Mouse (Mus musculus): ENCODE results near the gene Scamp3. TPM values are rescaled to one million over a fixed set of nuclear protein-coding genes. Genes with fewer than 3 reads are reported as not detected.

Scamp3 gene
- polyA plus RNA-seq, 1 experiment from 2014 or later = 90.5 TPM

DNA sequence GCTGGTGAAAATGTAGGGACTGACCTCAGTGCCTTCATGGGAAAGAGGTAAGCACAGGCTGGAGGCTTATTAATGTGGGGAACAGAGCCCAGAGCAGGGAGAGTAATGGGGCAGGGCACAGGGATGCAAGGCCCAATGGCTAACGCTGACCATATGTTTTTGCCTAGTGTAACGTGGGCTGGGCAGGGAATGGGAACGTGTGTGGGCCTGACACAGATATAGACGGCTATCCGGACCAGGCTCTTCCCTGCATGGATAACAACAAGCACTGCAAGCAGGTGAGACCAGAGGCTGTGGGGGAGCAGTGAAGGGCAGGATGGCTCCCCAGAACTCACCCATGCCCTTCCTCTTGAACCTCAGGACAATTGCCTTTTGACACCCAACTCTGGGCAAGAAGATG is 43.9 kb downstream of the Scamp3 start:
- Histone ChIP-seq H3K9ac (ENCODE audit: low read length) (no peak overlapping the region; the same call in 1 of the 2 replicates), H3K27me3 (replicated peaks; ENCODE audit: control insufficient read depth, insufficient read depth, low read length) (no peaks in the 10 kb centered on the region), H3K4me2 (ENCODE audit: low read length) (no peak overlapping the region), H3K4me1 (ENCODE audit: control insufficient read depth, insufficient read depth, low read length) (peaks cover 35% of the 10 kb centered on the region), H3K27ac (ENCODE audit: low read depth, low read length) (no peak overlapping the region), H3K4me3 (ENCODE audit: low read depth, low read length) (no peak overlapping the region), H3K36me3 (ENCODE audit: control insufficient read depth, insufficient read depth, low read length) (peaks cover 42% of the 10 kb centered on the region), H3K9me3 (replicated peaks; ENCODE audit: control insufficient read depth, low read length) (no peaks in the 10 kb centered on the region)
- DNase-seq (ENCODE audit: low spot score) = no peak
- ATAC-seq = no peak
- WGBS = 62% methylated on average over 5 of the region's 5 CpGs

- Histone ChIP-seq H3K4me3 (ENCODE audit: low read depth, low read length) (peak overlapping the region; percentile 62), H3K27ac (ENCODE audit: low read depth, low read length) (peak overlapping the region; percentile 94), H3K4me1 (ENCODE audit: control insufficient read depth, insufficient read depth, low read length) (peaks cover 48% of the 10 kb centered on the region), H3K9me3 (replicated peaks; ENCODE audit: control insufficient read depth, low read length) (no peaks in the 10 kb centered on the region), H3K27me3 (replicated peaks; ENCODE audit: control insufficient read depth, insufficient read depth, low read length) (no peaks in the 10 kb centered on the region), H3K36me3 (ENCODE audit: control insufficient read depth, insufficient read depth, low read length) (peaks cover 39% of the 10 kb centered on the region), H3K4me2 (ENCODE audit: low read length) (peak overlapping the region; percentile 72), H3K9ac (ENCODE audit: low read length) (peak overlapping the region; percentile 85)
- 17% methylated on average over 11 of the region's 11 CpGs for WGBS
- ATAC-seq (no peak), DNase-seq (ENCODE audit: low spot score) (no peak)
These were observed 47.5 kb downstream of the Scamp3 start for GRCm38 (mm10) chr3:89224796-89225195.

GRCm38 (mm10) chr3:89225321-89225815 is 48.1 kb downstream of the Scamp3 start:
- 6% methylated on average over 12 of the region's 12 CpGs for WGBS
- Histone ChIP-seq H3K9me3 (replicated peaks; ENCODE audit: control insufficient read depth, low read length) (no peaks in the 10 kb centered on the region), H3K4me3 (ENCODE audit: low read depth, low read length) (peak overlapping the region; percentile 62), H3K4me1 (ENCODE audit: control insufficient read depth, insufficient read depth, low read length) (peaks cover 48% of the 10 kb centered on the region), H3K4me2 (ENCODE audit: low read length) (peak overlapping the region; percentile 72), H3K27ac (ENCODE audit: low read depth, low read length) (peak overlapping the region; percentile 94), H3K27me3 (replicated peaks; ENCODE audit: control insufficient read depth, insufficient read depth, low read length) (no peaks in the 10 kb centered on the region), H3K9ac (ENCODE audit: low read length) (peak overlapping the region; percentile 85), H3K36me3 (ENCODE audit: control insufficient read depth, insufficient read depth, low read length) (peaks cover 35% of the 10 kb centered on the region)
- ATAC-seq = no peak
- DNase-seq (ENCODE audit: low spot score) = no peak

DNA sequence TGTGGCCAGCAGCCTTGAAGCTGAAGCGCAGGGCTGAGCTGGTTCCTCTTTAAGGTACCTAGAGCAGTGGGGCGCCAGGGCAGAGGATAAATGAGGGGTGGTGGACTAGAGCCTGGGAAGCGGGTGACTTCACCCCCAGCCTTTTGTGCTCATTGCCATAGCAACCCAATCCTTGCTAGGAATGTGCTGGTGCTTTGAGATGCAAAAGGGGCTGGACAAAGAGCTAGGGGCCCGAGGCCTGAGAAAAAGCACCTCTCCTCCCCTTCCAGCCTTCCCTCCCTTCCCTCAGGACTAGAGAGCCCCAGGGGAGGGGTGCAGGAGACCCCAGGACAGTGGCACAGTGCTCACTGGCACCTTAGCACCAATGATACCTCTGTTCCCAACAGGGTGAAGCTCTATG is 48.6 kb downstream of the Scamp3 start:
- Histone ChIP-seq H3K4me3 (ENCODE audit: low read depth, low read length) (peak overlapping the region; percentile 62), H3K4me1 (ENCODE audit: control insufficient read depth, insufficient read depth, low read length) (peaks cover 48% of the 10 kb centered on the region), H3K27ac (ENCODE audit: low read depth, low read length) (peak overlapping the region; percentile 94), H3K27me3 (replicated peaks; ENCODE audit: control insufficient read depth, insufficient read depth, low read length) (no peaks in the 10 kb centered on the region), H3K9ac (ENCODE audit: low read length) (peak overlapping the region; percentile 85), H3K36me3 (ENCODE audit: control insufficient read depth, insufficient read depth, low read length) (peaks cover 35% of the 10 kb centered on the region), H3K4me2 (ENCODE audit: low read length) (peak overlapping the region; percentile 72), H3K9me3 (replicated peaks; ENCODE audit: control insufficient read depth, low read length) (no peaks in the 10 kb centered on the region)
- ATAC-seq (peak; percentile 66), DNase-seq (ENCODE audit: low spot score) (peak; percentile 95)
- 6% methylated on average over 4 of the region's 4 CpGs for WGBS

GRCm38 (mm10) chr3:89226361-89226760 is 49.1 kb downstream of the Scamp3 start:
- H3K27ac ChIP-seq (ENCODE audit: low read depth, low read length) = peak overlapping the region; percentile 94
- H3K36me3 ChIP-seq (ENCODE audit: control insufficient read depth, insufficient read depth, low read length) = peaks cover 32% of the 10 kb centered on the region
- peak overlapping the region; percentile 85 for H3K9ac ChIP-seq (ENCODE audit: low read length)
- no peak for ATAC-seq
- peak overlapping the region; percentile 72 for H3K4me2 ChIP-seq (ENCODE audit: low read length)
- under 1% methylated on average over 11 of the region's 11 CpGs for WGBS
- peak overlapping the region; percentile 62 for H3K4me3 ChIP-seq (ENCODE audit: low read depth, low read length)
- DNase-seq (ENCODE audit: low spot score) = no peak
- H3K9me3 ChIP-seq (replicated peaks; ENCODE audit: control insufficient read depth, low read length) = no peaks in the 10 kb centered on the region
- H3K4me1 ChIP-seq (ENCODE audit: control insufficient read depth, insufficient read depth, low read length) = peaks cover 46% of the 10 kb centered on the region
- H3K27me3 ChIP-seq (replicated peaks; ENCODE audit: control insufficient read depth, insufficient read depth, low read length) = no peaks in the 10 kb centered on the region

- WGBS = under 1% methylated on average over 21 of the region's 21 CpGs
- ATAC-seq (no peak; the same call in 1 of the 2 replicates), DNase-seq (ENCODE audit: low spot score) (no peak)
- Histone ChIP-seq H3K4me1 (ENCODE audit: control insufficient read depth, insufficient read depth, low read length) (peaks cover 45% of the 10 kb centered on the region), H3K9me3 (replicated peaks; ENCODE audit: control insufficient read depth, low read length) (no peaks in the 10 kb centered on the region), H3K36me3 (ENCODE audit: control insufficient read depth, insufficient read depth, low read length) (peaks cover 27% of the 10 kb centered on the region), H3K27me3 (replicated peaks; ENCODE audit: control insufficient read depth, insufficient read depth, low read length) (no peaks in the 10 kb centered on the region), H3K27ac (ENCODE audit: low read depth, low read length) (peak within 1 kb of the TSS; percentile 94), H3K9ac (ENCODE audit: low read length) (peak within 1 kb of the TSS; percentile 85), H3K4me3 (ENCODE audit: low read depth, low read length) (peak within 1 kb of the TSS; percentile 62), H3K4me2 (ENCODE audit: low read length) (peak within 1 kb of the TSS; percentile 72)
These were observed 49.6 kb downstream of the Scamp3 start, which contains the start of gene Mtx1 for GRCm38 (mm10) chr3:89226900-89227299. Gene Mtx1, minus strand, starts transcription at chr3:89227088.

- Histone ChIP-seq H3K27me3 (replicated peaks; ENCODE audit: control insufficient read depth, insufficient read depth, low read length) (no peaks in the 10 kb centered on the region), H3K4me1 (ENCODE audit: control insufficient read depth, insufficient read depth, low read length) (peaks cover 45% of the 10 kb centered on the region), H3K4me3 (ENCODE audit: low read depth, low read length) (peak overlapping the region; percentile 62), H3K27ac (ENCODE audit: low read depth, low read length) (peak overlapping the region; percentile 94), H3K36me3 (ENCODE audit: control insufficient read depth, insufficient read depth, low read length) (peaks cover 21% of the 10 kb centered on the region), H3K9me3 (replicated peaks; ENCODE audit: control insufficient read depth, low read length) (no peaks in the 10 kb centered on the region), H3K4me2 (ENCODE audit: low read length) (peak overlapping the region; percentile 72), H3K9ac (ENCODE audit: low read length) (peak overlapping the region; percentile 85)
- WGBS = under 1% methylated on average over 41 of the region's 41 CpGs
- peak; percentile 99 for DNase-seq (ENCODE audit: low spot score)
- peak; percentile 85 for ATAC-seq
These were observed 50.3 kb downstream of the Scamp3 start for GRCm38 (mm10) chr3:89227307-89228179.

GRCm38 (mm10) chr3:89228180-89228549 is 50.9 kb downstream of the Scamp3 start:
- peak overlapping the region; percentile 72 for H3K4me2 ChIP-seq (ENCODE audit: low read length)
- H3K4me1 ChIP-seq (ENCODE audit: control insufficient read depth, insufficient read depth, low read length) = peaks cover 43% of the 10 kb centered on the region
- WGBS = under 1% methylated on average over 20 of the region's 20 CpGs
- no peaks in the 10 kb centered on the region for H3K27me3 ChIP-seq (replicated peaks; ENCODE audit: control insufficient read depth, insufficient read depth, low read length)
- DNase-seq (ENCODE audit: low spot score) = peak; percentile 90
- peak overlapping the region; percentile 62 for H3K4me3 ChIP-seq (ENCODE audit: low read depth, low read length)
- ATAC-seq = peak; percentile 37
- H3K36me3 ChIP-seq (ENCODE audit: control insufficient read depth, insufficient read depth, low read length) = peaks cover 20% of the 10 kb centered on the region
- peak overlapping the region; percentile 85; the same call in 1 of the 2 replicates for H3K9ac ChIP-seq (ENCODE audit: low read length)
- H3K27ac ChIP-seq (ENCODE audit: low read depth, low read length) = peak overlapping the region; percentile 94
- no peaks in the 10 kb centered on the region for H3K9me3 ChIP-seq (replicated peaks; ENCODE audit: control insufficient read depth, low read length)

- H3K4me1 ChIP-seq (ENCODE audit: control insufficient read depth, insufficient read depth, low read length) = peaks cover 38% of the 10 kb centered on the region
- H3K36me3 ChIP-seq (ENCODE audit: control insufficient read depth, insufficient read depth, low read length) = peaks cover 20% of the 10 kb centered on the region
- WGBS = 36% methylated on average over 10 of the region's 10 CpGs
- H3K27me3 ChIP-seq (replicated peaks; ENCODE audit: control insufficient read depth, insufficient read depth, low read length) = no peaks in the 10 kb centered on the region
- H3K4me3 ChIP-seq (ENCODE audit: low read depth, low read length) = peak within 1 kb of the TSS; percentile 62
- no peaks in the 10 kb centered on the region for H3K9me3 ChIP-seq (replicated peaks; ENCODE audit: control insufficient read depth, low read length)
- ATAC-seq = no peak
- peak within 1 kb of the TSS; percentile 94 for H3K27ac ChIP-seq (ENCODE audit: low read depth, low read length)
- peak within 1 kb of the TSS; percentile 85; the same call in 1 of the 2 replicates for H3K9ac ChIP-seq (ENCODE audit: low read length)
- peak within 1 kb of the TSS; percentile 72 for H3K4me2 ChIP-seq (ENCODE audit: low read length)
- no peak for DNase-seq (ENCODE audit: low spot score)
These were observed 51.6 kb downstream of the Scamp3 start, which contains the start of gene Muc1 for GRCm38 (mm10) chr3:89228836-89229235. Gene Muc1, plus strand, starts transcription at chr3:89229057.
